Mouse (Mus musculus) A20 (cell line): ENCODE data around the gene Slf1.
"Not testable (repeated sequence)": the region's sequence is repeated elsewhere in the genome, so short reads cannot be mapped to it uniquely, and the experiment has no call there.

Experiments
- DNase-seq: peaks from one replicate; pipeline ENCODE4 v3.0.0-alpha.2; 2011; ENCODE audit warnings: low read depth, low spot score

The Slf1 gene

GRCm38 (mm10) chr13:77134931-77135620 is at the start of gene Slf1, which contains the start of gene 2210408I21Rik:
Slf1 (minus strand) TSS chr13:77135473.
2210408I21Rik (plus strand) TSS chr13:77135540.
- peak; percentile 91 for DNase-seq

DNA sequence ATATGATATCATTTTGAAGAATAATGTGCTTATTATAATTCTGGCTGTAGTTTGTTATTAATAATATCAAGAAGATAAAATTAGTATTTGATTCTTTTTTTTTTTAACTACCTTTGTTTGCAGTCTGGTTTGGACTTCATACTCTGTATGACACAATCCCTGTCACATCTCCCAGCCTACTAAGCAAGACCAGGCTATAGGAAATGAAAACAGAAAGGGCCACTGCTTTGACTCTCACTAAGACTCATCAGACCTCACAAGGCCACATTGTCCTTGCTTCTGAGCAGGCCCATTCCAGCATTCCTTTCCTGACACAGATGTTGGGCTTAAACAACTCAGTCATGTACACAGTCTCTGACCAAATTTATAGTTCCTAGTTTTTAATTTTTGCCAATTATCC is 42.7 kb upstream of the Slf1 start:
- DNase-seq: no peak

DNA sequence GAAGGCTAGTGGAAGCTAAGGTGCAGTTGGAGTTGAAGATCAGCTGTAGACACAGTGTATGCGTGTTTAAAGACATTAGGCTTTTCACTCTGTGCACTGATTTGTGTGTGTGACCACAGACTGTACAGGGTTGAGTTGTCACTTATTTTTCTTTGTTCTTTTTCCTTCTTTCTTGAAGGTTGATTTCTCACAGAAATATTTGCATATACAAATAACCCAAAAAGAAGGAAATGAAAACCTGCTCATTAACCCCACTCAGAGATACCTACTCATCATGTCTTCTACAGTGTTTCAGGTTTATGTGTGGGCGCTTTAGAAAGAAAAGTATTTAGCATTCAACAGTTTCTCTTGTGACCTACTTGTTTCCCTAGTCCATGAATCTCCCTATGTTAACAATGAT is 5.6 kb upstream of the Slf1 start:
- DNase-seq: peak; percentile 29

DNA sequence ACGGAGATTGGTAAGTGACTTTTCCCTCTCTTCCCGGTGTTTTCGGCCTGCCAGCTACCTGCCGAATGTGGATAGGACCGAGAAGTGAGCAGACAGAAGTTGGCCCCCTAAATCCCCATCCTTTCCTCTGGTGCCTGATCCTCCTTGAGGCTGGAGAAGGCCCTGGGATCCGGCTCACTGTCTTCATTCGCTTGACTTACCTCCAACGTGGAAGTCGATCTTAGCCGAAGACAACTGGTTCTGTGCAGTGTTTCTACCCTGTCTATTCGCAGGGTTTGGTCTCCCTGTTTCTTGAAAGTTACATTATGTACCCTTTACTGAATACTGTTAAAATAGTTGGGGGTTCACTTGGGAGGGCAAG is 328 bp upstream of the Slf1 start:
- no peak for DNase-seq

DNA sequence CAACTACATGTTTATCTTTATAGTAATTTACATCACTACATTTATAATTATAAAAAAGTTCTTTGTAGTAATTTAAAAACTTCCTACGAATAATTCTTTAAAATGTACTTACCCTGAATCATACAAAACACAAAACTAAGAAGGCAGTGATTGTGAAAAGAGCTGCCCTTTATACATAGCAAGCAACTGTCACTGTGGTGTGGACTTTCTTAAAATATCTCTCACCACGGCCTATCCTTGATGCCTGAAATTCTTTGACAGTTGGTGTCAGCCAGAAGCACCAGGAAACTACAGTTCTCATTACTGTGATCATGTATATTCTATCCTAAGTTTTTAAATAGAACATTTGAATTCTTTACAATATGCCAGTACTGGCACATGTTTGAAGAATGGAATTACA is 4.1 kb downstream of the Slf1 start:
- DNase-seq: no peak

DNA sequence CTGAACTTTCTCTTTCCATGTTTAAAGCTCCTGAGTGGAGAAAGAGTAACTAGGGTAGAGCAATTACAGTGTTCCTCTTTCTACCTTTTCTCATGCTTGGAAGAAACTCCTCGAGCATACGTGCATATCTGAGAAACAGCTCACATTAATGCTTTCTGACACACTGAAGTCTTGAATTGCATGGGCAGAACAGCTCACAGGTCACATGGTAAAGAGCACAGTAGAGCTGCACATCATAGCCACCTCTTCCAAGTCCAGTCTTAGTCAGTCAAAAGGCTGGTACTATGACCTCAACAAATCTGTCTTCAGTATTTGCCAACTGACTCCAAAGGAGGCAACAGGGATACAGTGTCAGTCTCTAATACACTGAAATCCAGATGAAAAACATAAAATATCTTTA is 7.0 kb downstream of the Slf1 start:
- peak; percentile 33 for DNase-seq

- no peak for DNase-seq
Observed at GRCm38 (mm10) chr13:77125159-77125558, 10.1 kb downstream of the Slf1 start.

DNA sequence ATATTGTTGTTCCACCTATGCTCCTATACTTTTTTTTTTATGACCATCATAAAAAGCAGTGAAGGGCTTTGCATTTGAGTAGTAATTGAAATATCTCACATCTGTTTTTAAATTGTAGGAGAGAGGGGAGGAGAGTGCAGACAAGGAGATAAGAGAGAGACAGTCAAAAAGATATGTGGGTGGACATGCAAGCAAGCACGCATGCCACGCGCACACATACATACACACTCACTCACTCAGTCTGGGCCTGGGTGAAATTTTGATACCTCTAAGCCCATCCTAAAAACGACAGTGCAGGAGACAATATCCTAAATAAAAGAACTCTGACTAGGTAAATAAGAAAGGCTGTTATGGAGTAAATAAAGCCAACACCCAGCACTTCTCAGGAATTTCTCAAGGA is 16.6 kb downstream of the Slf1 start:
- DNase-seq: no peak

- no peak for DNase-seq
Observed at GRCm38 (mm10) chr13:77107734-77108133, 27.5 kb downstream of the Slf1 start.

GRCm38 (mm10) chr13:77092876-77093275 is 42.4 kb downstream of the Slf1 start:
- not testable (repeated sequence) for DNase-seq

- DNase-seq: no peak
Observed at GRCm38 (mm10) chr13:77072030-77072429, 63.2 kb downstream of the Slf1 start.

- no peak for DNase-seq
Observed at GRCm38 (mm10) chr13:77068847-77069246, 66.4 kb downstream of the Slf1 start.

- DNase-seq: no peak
Observed at GRCm38 (mm10) chr13:77063221-77063620, 72.1 kb downstream of the Slf1 start.

GRCm38 (mm10) chr13:77049736-77050135 is 85.5 kb downstream of the Slf1 start:
- DNase-seq: no peak

- no peak for DNase-seq
Observed at GRCm38 (mm10) chr13:77048461-77048860, 86.8 kb downstream of the Slf1 start.

- DNase-seq: no peak
Observed at GRCm38 (mm10) chr13:77047179-77047931, 87.9 kb downstream of the Slf1 start.

- DNase-seq: no peak
Observed at GRCm38 (mm10) chr13:77046416-77046815, 88.9 kb downstream of the Slf1 start.

DNA sequence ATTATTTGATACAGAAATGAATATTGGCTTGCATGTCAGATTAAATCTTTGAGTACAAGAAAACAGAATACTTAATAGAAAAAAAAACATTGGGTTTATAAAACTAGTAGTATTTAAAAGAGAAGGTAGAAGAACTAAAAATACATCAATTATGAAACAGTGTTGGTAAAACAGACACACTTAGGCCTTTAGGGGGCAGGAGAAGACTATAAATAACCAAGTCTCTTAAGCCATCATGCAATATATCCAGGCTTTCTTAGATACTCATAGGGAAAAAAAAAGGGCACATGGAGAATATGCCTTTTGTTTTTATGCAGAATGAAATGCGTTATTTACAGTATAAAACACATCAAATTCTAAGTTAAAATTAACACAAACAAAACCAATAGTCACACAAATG is 89.9 kb downstream of the Slf1 start:
- peak; percentile 53 for DNase-seq

DNA sequence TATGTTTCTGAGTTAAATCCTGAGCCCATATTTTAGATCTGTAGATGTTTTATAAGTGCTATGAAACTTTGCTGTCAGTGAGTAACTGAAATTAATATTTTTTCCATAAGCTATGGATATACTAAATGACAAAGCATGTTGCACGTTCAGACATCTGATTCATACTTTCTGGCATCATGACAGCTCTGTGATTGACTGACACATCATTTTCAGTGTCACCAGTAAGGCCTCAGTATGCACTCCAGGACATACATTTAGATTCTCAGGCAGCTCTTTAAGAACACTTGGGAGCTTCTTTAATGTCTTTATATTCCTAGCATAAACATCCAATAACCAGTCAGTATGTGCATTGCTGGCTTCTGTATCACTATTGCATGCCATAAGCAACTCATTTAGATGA is 91.9 kb downstream of the Slf1 start:
- DNase-seq: no peak

DNA sequence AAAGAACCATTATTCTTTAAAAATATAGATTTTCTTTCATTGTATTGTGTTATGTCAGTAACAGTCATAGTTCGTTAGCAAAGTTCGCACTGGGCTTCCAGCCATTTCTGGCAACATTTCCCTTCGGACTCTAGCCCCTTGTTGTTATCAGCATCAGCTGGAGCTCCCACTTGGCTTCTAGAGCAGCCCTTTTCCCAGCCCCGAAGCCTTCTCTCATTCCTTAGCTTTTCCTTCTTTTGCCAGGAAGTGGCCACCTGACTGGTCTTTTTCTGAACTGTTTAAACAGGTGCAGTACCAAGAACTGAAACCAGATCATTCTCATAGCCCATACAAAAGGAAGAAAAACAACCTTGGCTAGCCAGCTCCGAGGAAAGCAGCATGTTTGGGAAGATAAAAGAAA is 105.7 kb downstream of the Slf1 start:
- no peak for DNase-seq

DNA sequence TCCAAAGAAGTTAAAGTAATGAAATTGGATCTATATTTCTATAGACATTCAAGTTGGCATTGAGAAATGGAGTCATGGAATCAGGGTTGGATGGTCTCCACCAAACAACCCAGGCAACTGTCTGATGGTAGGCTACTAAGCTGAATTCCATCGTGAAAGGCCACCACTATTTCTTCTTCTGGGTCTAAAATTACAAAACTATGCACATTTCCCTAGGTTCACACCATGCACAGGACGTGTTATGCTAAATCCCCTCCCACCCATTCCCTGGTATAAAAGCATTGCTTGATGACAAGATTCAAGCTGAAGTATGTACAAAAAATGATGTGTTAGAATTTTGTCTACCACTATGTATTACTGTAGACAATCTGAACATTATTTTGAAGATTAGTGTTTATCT is 116.4 kb downstream of the Slf1 start:
- DNase-seq: no peak

DNA sequence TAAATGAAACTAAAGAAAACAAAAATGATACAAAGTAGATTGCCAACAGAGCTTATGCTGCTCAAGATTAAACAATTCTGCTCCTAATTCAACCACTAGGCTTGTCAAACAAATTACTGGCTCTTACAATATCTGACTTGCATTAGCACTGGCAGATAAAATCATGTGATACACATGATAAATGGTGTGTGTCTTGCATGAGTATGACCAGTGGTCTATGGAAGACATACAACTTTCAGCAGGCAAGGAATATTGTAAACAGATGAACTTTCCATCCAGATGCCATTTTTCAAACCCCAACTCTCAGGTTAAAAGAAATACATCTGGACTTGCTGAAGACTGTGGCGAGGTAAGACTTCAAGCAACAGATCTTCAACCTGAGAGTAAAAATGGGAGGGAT is 131.6 kb downstream of the Slf1 start:
- no peak for DNase-seq

GRCm38 (mm10) chr13:77002628-77003027 is 132.6 kb downstream of the Slf1 start:
- no peak for DNase-seq
